Mouse (Mus musculus) C2C12 (cell line): ENCODE measurements around the gene Tekt1.

Source experiments
- CTCF ChIP-seq: IDR thresholded peaks from one replicate; pipeline ENCODE4 v1.5.1; 2011; ENCODE audit not compliant: control insufficient read depth, insufficient read depth, insufficient read length
- FOSL1 ChIP-seq: IDR thresholded peaks from one replicate; pipeline ENCODE4 v1.8.0; 2011; ENCODE audit warnings: mild to moderate bottlenecking, low read length; ENCODE audit not compliant: poor library complexity, insufficient read depth, severe bottlenecking

DNA sequence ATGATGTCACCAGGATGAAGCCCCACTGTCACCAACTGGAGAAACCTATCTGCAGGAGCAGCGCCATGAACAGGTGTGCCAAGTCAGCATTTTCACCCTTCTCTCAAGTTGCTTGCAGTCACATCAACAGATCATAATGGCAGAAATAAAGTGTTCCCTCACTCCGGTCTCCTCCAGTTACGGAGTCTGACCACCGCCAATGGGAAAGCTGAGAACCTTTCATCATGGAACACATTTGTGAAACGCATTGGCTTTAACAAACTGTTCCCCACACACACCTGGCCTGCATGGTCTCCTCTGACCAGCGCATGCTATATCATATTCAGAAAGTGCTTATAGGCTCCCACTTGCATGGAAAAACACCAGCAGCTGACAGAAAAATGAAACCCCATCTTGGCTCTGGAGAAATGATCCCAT lies 25.9 kb upstream of the Tekt1 start:
- TF ChIP-seq CTCF, result no peak
- no peak for TF ChIP-seq FOSL1
